Mouse (Mus musculus) adrenal gland, postnatal 36 days (tissue): Measurements from ENCODE around the gene Acaca. TPM values are rescaled to one million over a fixed set of nuclear protein-coding genes. Genes with fewer than 3 reads are reported as not detected.
A peak's percentile ranks its signal among the peaks of the same experiment; 100 is the strongest.
"Not testable (repeated sequence)": the region's sequence is repeated elsewhere in the genome, so short reads cannot be mapped to it uniquely, and the experiment has no call there.

ENCODE experiments used
- DNase-seq, 2 experiments: peaks; one replicate each; pipeline ENCODE4 v3.0.0; 2021; ENCODE audit warnings: mixed read lengths in 1 of 2
- total RNA-seq, 2 experiments: library from RNA; stranded (reverse); gene quantifications; 2 replicates each; pipeline ENCODE4 v1.2.3; 2021

Gene Acaca
- total RNA-seq, 2 experiments from 2014 or later, result 441 to 587 TPM

GRCm38 (mm10) chr11:84392066-84392465 lies 262.6 kb downstream of the Acaca start:
- not testable (repeated sequence) for DNase-seq

DNA sequence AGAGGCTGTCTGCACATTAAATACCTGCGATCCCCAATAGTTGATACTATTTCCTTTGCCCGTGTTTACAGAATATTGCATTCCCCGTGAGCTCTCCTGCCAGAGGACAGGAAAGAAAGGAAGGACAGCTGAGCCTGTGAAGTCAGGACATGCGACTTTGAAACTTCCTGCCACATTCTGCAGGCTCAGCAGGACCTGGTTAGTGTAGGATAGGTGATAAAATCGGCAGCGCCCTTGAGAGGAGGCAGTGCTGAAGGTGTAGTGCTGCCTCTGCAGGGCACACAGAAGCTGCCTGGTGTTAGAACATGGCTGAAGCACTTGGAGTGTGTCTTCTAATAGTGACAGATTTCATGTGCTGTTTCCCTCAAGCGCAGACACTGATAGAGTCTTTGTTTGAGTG lies 264.1 kb downstream of the Acaca start:
- DNase-seq, result no peak

DNA sequence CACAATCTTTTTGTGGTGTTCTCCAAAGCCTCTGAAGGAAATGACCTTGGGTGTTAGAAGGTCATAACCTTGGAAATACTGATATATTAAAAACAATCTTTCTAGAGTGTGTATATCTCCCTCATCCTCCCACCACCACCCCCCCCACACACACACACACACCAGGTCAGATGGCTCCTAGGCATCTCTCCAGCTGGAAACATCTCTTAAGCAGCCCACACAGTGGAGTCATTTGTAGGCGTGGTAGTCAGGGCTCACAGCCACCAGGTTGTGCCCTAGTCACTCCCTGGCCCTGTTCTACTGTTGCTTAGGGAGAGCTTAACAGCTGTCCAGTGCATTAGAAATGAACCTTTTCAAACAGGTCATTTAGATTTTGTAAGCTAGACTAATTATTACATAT lies 265.5 kb downstream of the Acaca start:
- peak; percentile 60 to 69 for DNase-seq

GRCm38 (mm10) chr11:84406733-84407132 lies 277.3 kb downstream of the Acaca start:
- DNase-seq, result no peak

GRCm38 (mm10) chr11:84410383-84410782 lies 280.9 kb downstream of the Acaca start:
- no peak for DNase-seq

- DNase-seq, result no peak
These were observed 281.6 kb downstream of the Acaca start for GRCm38 (mm10) chr11:84410879-84411641.

- no peak for DNase-seq
These were observed 282.2 kb downstream of the Acaca start for GRCm38 (mm10) chr11:84411642-84412018.

DNA sequence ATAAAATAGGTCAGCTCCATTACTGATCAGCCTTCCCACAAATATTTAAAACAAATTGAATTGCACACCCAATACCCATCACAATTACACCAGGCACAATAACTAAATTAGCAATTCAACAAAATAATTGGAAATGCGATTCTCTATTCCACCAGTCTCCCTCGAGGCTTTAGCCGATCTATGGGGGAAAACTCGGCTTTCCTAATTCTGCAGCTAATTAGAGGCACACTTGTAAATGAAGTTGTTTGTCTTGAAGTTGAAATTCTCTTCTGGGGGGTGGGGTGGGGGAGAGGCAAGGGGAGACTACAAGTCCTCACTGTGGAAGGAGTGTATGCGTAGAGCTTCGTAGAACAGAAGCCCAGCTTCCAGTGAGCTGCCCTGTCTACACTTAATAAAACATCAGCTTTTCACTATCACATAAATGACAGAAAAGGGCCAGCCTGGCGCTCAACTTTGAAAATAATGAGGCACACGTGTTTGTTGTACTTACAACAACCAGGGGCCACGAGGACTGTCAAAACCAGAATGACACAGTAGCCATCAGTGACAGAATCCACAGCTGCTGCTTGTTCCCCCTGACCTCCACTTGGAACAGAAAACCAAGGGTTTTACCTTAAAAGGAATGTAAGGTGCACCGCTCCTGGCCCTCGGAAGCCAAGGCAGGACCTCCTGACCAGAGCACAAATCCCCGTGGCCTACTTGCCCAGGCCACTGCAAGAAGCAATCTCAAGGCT lies 282.9 kb downstream of the Acaca start:
- no peak for DNase-seq

GRCm38 (mm10) chr11:84413111-84413510 lies 283.6 kb downstream of the Acaca start:
- DNase-seq, result no peak

GRCm38 (mm10) chr11:84420779-84421178 lies 291.3 kb downstream of the Acaca start:
- no peak for DNase-seq

- no peak for DNase-seq
These were observed 296.5 kb downstream of the Acaca start for GRCm38 (mm10) chr11:84425736-84426632.

DNA sequence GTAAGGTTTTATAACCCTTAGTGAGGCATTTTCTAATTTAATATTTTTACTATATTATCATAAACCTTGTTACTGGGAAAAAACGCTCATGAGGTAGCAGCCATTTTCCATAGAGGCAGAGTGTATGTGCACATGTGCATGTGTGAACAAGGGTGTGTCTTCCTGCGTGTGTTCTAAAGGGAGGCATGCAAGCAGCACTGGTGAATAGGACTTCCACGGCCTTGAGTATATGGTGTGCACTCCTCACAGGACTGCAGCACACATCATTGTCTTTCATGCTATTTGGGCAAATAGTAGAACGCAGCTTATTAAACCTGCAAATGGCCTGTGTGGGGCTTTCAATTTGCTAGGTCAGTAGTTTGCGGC lies 297.1 kb downstream of the Acaca start:
- DNase-seq, result no peak

DNA sequence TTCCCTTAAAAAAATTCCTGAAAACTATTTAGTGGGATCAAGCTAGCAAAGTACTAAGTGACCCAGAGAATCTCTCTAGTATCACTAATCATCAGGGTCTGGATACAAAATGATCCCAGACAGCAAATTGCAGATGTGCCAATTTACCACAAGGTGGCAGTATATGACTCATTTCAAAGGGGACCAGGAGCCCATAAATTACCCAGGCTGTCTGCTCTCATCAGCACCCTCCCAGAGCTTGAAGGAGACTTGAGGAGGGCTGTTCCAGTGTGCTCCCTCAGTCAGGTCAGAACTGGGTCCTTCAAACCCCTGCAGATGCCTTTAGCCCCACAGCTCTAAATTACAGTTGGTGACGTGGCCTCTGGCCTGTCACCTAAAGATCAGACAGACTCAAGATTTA lies 300.1 kb downstream of the Acaca start:
- DNase-seq, result peak; percentile 13 to 26

- no peak for DNase-seq
These were observed 300.9 kb downstream of the Acaca start for GRCm38 (mm10) chr11:84430336-84430735.

DNA sequence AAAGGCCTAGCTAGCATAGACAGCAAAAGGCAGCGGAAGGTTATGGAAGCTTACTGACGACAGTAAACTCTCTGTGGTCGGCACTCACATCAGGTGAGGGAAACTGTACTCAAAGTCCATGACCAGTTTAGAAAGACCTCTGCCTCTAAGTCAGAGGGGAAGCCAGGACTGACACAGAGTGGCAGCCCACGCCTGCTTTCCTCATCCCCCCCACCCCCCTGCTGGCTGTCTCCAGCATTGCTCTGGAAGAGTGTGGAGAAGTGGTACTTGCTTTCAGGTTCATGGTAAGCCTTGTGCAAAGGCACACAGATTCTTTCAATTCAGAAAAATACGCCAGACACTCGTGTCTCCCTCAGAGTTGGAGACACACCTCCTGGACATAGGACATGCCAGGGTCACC lies 305.4 kb downstream of the Acaca start:
- no peak for DNase-seq

DNA sequence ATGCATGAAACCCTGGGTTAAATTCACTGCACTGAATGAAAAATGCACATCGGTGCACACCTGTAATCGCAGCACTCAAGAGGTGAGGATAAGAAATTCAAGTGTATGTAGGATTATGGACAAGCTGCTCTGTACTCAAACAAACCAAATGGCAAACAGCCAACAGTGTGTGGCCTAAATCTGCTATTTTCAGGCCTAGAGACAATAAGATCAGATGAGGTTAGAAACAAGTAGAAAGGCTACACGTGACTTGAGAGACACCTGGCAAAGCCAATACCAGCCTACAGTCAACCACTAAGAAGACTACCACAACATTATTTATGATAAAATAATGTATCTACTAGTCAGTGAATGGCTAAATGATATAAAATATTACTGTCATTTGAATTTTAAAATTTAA lies 310.9 kb downstream of the Acaca start:
- no peak for DNase-seq

- no peak for DNase-seq
These were observed 313.3 kb downstream of the Acaca start for GRCm38 (mm10) chr11:84442554-84443331.
